Mouse (Mus musculus) limb, embryonic 14.5 days (tissue): Measurements from ENCODE around the gene Gm43518. TPM values are rescaled to one million over a fixed set of nuclear protein-coding genes. Genes with fewer than 3 reads are reported as not detected.

Source experiments
- ATAC-seq: fragments of 200-750 bp; cut with Nextera tagmentation; 2 replicates; pipeline ENCODE4 v1.8.0; 2017; ENCODE audit warnings: low read depth, moderate number of reproducible peaks, moderate TSS enrichment; ENCODE audit not compliant: low FRiP score
- DNase-seq: peaks from one replicate; pipeline ENCODE4 v3.0.0-alpha.2; 2015; ENCODE audit warnings: low spot score
- H3K27ac ChIP-seq: fragments of 300-500 bp; sonication (generic); replicated peaks from 2 replicates; pipeline ENCODE4 v1.5.1; 2014; ENCODE audit warnings: low read depth, mild to moderate bottlenecking, low read length, moderate library complexity, mixed read lengths
- H3K27me3 ChIP-seq: fragments of 300-500 bp; sonication (generic); 2 replicates; pipeline ENCODE4 v1.6.1; 2014; ENCODE audit warnings: low read length, mixed read lengths; ENCODE audit not compliant: control insufficient read depth, insufficient read depth
- H3K36me3 ChIP-seq: fragments of 300-500 bp; sonication (generic); 2 replicates; pipeline ENCODE4 v1.6.1; 2014; ENCODE audit warnings: mild to moderate bottlenecking, low read length, moderate library complexity, mixed read lengths; ENCODE audit not compliant: control insufficient read depth, insufficient read depth
- H3K4me1 ChIP-seq: fragments of 300-500 bp; sonication (generic); 2 replicates; pipeline ENCODE4 v1.6.1; 2014; ENCODE audit warnings: antibody characterized with exemption, low read length, mixed read lengths; ENCODE audit not compliant: control insufficient read depth, insufficient read depth
- H3K4me2 ChIP-seq: fragments of 300-500 bp; sonication (generic); replicated peaks from 2 replicates; pipeline ENCODE4 v1.6.1; 2014; ENCODE audit warnings: low read depth, mild to moderate bottlenecking, low read length, moderate library complexity; ENCODE audit not compliant: severe bottlenecking
- H3K4me3 ChIP-seq: fragments of 300-500 bp; sonication (generic); replicated peaks from 2 replicates; pipeline ENCODE4 v1.5.1; 2014; ENCODE audit warnings: low read length
- H3K9ac ChIP-seq: fragments of 300-500 bp; sonication (generic); 2 replicates; pipeline ENCODE4 v1.6.1; 2014; ENCODE audit warnings: mild to moderate bottlenecking, low read depth, low read length, moderate library complexity; ENCODE audit not compliant: severe bottlenecking
- H3K9me3 ChIP-seq: fragments of 300-500 bp; sonication (generic); 2 replicates; pipeline ENCODE4 v1.6.1; 2016; ENCODE audit warnings: low read length; ENCODE audit not compliant: control insufficient read depth
- POLR2A ChIP-seq: fragments of 200-500 bp; IDR thresholded peaks from 2 replicates; pipeline ENCODE4 v1.8.0; 2012; ENCODE audit warnings: inconsistent platforms, mild to moderate bottlenecking, moderate library complexity, borderline replicate concordance; ENCODE audit not compliant: insufficient read depth, insufficient read length; ENCODE audit errors: extremely low read depth
- WGBS: fragments of 180-500 bp; shearing (Covaris S2); extraction: QIAGEN DNeasy Blood & Tissue Kit; methylation state at CpG from one replicate; pipeline ENCODE4 v1.1.7; 2014; 5-methylcytosine and 5-hydroxymethylcytosine counted together
- polyA plus RNA-seq, 2 experiments: library from polyadenylated mRNA; depleted of rRNA in 1 of 2; stranded (reverse) in 1 of 2; unstranded in 1 of 2; fragments of >200 nt; fragmentation: Nextera tagmentation in 1 of 2; extraction: Ambion mirVana in 1 of 2; gene quantifications; 2 replicates each; pipeline versions ENCODE4 v1.2.1 to v1.2.3; 2012 to 2014

Gm43518 gene
- polyA plus RNA-seq, 2 experiments, result 2.1 to 2.2 TPM

DNA sequence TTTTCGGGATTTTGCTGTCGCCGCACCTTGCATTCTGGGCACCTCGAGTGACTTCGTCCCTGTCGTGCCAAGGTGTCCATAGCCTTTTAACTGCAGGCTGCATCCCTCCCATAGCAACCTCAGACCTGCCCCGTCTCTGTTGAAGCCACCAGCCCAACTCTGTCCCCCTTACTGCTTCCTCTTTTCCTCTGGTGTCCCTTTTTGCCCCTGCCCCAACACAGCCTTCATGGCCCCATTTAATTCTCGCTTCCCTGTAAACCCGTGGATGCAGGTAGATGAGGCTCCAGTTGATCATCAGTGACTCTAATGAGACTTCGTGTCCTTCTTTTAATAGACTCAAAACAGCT, 19.6 kb upstream of the Gm43518 start:
- 1% methylated on average over 10 of the region's 10 CpGs for WGBS
- ATAC-seq, result no peak
- Histone ChIP-seq H3K4me2 (peak overlapping the region; percentile 85), H3K4me1 (peaks cover 3% of the 10 kb centered on the region; the same call in 1 of the 2 replicates), H3K4me3 (peak overlapping the region; percentile 98), H3K9ac (peak overlapping the region; percentile 98), H3K9me3 (no peaks in the 10 kb centered on the region), H3K27ac (peak overlapping the region; percentile 82), H3K36me3 (peaks cover 34% of the 10 kb centered on the region), H3K27me3 (no peaks in the 10 kb centered on the region)
- DNase-seq, result no peak
- TF ChIP-seq POLR2A, result no peak

DNA sequence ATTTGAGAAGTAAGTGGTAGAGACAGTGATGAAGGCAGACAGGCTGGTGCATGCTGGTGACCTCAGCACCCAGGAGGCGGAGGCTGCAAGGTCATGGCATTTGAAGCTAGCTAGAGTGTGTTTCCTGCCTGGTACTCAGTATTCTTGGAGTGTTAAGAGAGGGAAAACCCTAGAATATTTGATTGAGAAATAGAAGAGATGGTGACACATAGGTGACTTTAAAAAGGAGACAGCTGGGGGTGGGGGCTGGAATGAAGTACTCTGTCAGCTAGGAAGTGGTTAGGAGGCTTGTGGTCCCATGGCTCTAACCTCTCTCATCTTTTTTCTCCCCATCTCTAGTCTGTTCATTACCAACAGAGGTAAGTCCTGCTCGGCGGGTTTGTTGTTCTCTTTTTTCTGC, 12.4 kb upstream of the Gm43518 start:
- ATAC-seq (no peak), DNase-seq (no peak)
- Histone ChIP-seq H3K9me3 (no peaks in the 10 kb centered on the region), H3K4me2 (no peak overlapping the region), H3K27me3 (no peaks in the 10 kb centered on the region), H3K4me3 (no peak overlapping the region), H3K36me3 (peaks cover 63% of the 10 kb centered on the region), H3K27ac (no peak overlapping the region), H3K9ac (no peak overlapping the region), H3K4me1 (no peaks in the 10 kb centered on the region)
- TF ChIP-seq POLR2A, result no peak
- 88% methylated on average over 3 of the region's 3 CpGs for WGBS

DNA sequence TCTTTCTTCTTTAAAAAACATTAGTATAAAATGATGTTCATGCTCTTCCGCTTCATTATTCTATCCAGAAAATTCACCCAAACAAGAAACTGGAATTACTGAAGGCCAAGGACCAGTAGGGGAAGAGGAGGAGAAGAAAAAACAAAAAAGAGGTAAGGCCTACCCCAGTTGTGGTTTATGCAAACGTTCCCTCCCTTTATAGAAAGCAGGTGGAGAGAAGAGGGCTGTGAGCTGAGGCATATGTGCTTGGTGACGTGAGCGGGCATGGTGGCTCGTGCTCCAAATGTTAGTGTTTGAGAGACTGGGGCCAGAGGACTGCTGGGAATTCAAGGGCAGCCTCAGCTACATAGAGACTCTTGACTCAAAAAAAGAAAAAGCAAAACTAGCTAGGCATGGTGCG, 5.1 kb upstream of the Gm43518 start:
- Histone ChIP-seq H3K4me3 (no peak overlapping the region), H3K4me2 (no peak overlapping the region), H3K27me3 (no peaks in the 10 kb centered on the region), H3K36me3 (peaks cover 93% of the 10 kb centered on the region), H3K4me1 (no peaks in the 10 kb centered on the region), H3K9me3 (no peaks in the 10 kb centered on the region), H3K9ac (no peak overlapping the region), H3K27ac (no peak overlapping the region)
- ATAC-seq (no peak), DNase-seq (no peak)
- WGBS, result 90% methylated on average over 6 of the region's 6 CpGs
- TF ChIP-seq POLR2A, result no peak

DNA sequence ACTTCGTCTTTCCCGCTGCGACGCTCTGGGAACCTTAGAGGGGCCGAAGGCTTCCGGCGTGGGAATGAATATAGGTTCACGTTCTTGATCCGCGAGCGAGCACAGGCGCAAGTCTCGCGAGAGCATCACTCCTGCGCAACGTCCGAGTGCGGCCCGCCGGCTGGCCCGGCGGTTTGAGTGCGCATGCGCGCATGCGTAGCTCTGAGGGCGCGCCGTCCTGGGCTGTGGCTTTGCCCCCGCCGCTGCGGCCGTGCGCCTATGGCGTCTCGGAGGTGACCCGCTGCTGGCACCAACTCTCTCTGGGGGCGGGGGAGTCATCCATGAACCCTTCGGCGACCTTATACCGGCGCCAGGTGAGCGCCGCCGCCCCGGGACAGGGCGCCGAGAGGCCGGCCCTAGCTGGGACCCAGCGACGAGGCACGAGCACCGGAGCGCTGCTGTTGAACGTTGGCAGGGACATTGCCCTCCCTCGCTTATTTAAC, 3.3 kb downstream of the Gm43518 start, which contains the start of gene Ccdc62:
Ccdc62 (plus strand) TSS at position 172 of the 482 bp plus-strand sequence.
- Histone ChIP-seq H3K9ac (peak within 1 kb of the TSS; percentile 83), H3K4me3 (peak within 1 kb of the TSS; percentile 62), H3K36me3 (peaks cover 33% of the 10 kb centered on the region), H3K27me3 (no peaks in the 10 kb centered on the region), H3K9me3 (no peaks in the 10 kb centered on the region), H3K27ac (peak within 1 kb of the TSS; percentile 58), H3K4me1 (no peaks in the 10 kb centered on the region), H3K4me2 (peak within 1 kb of the TSS; percentile 61)
- WGBS, result under 1% methylated on average over 56 of the region's 56 CpGs
- ATAC-seq (peak; percentile 98), DNase-seq (peak; percentile 97)
- peak; percentile 96 for TF ChIP-seq POLR2A

DNA sequence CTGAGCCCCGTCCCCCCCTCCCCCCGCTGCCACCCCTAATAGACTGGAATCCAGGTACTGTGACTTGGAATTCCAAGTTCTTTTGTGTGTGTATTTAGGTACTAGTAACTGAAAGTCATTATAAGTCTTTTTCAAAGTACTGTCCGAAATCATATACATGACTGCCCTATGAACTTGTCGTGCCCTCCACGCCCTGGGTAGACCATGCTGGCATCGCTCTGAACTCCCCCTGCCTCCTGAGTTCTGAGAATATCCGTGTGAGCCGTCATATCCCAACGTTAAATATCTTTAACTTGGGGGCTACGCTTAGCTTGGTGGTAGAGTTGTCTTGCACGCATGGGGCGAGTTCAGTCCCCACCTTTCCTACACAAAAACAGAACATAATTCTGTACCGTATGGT, 3.9 kb downstream of the Gm43518 start:
- Histone ChIP-seq H3K27ac (no peak overlapping the region), H3K9me3 (no peaks in the 10 kb centered on the region), H3K36me3 (peaks cover 27% of the 10 kb centered on the region), H3K4me2 (peak overlapping the region; percentile 61), H3K4me1 (no peaks in the 10 kb centered on the region), H3K9ac (peak overlapping the region; percentile 83), H3K4me3 (peak overlapping the region; percentile 62), H3K27me3 (no peaks in the 10 kb centered on the region)
- 55% methylated on average over 13 of the region's 13 CpGs for WGBS
- ATAC-seq (no peak), DNase-seq (no peak)
- TF ChIP-seq POLR2A, result no peak

DNA sequence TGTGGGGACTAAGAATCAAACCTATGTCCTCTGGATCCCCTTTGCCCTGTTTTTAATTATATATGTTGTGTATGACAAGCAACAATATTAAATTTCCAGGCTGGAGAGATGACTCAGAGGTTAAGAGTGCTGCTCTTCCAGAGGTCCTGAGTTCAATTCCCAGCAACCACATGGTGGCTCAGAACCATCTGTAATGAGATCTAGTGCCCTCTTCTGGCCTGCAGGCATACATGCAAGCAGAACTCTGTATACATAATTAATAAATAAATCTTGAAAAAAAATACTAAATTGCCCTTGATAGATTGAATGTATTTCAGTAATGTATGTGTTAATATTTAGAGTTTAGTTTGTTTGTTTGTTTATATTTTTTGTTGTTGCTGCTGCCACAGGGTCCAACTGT, 5.7 kb downstream of the Gm43518 start:
- no peak overlapping the region for H3K4me2 ChIP-seq

More for the DNA sequence above, 5.7 kb downstream of the Gm43518 start:
- ATAC-seq, result no peak
- H3K27me3 ChIP-seq, result no peaks in the 10 kb centered on the region
- H3K4me1 ChIP-seq, result no peaks in the 10 kb centered on the region
- peaks cover 9% of the 10 kb centered on the region for H3K36me3 ChIP-seq
- no peak for TF ChIP-seq POLR2A
- H3K4me3 ChIP-seq, result no peak overlapping the region
- H3K27ac ChIP-seq, result no peak overlapping the region
- H3K9ac ChIP-seq, result no peak overlapping the region
- H3K9me3 ChIP-seq, result no peaks in the 10 kb centered on the region
- no peak for DNase-seq
